11 mouse cellular contexts compared by ENCODE assay signal in genomic region chr13:60299076-60299475, GRCm38 (mm10).
A peak's percentile ranks its signal among the peaks of the same experiment; 100 is the strongest.
DNase-seq lines count a peak whose midpoint lies in the region; ATAC-seq lines count a peak whose summit lies in the region.
"Had no signal": no experiment of that assay in that cellular context is flagged by ENCODE, and none has a peak within 500 bp of the region (broad histone marks: within the 10 kb centered on the region; RNA-seq: fewer than 3 reads in every experiment).

No protein-coding gene starts in this region.

- no peaks in the 10 kb centered on the region for H3K36me3 ChIP-seq in kidney, embryonic 14.5 days (ENCODE audit: control insufficient read depth, insufficient read depth, low read length)
- H3K36me3 ChIP-seq in embryonic facial prominence, embryonic 13.5 days, result no peaks in the 10 kb centered on the region
- H3K36me3 ChIP-seq in neural tube, embryonic 15.5 days, result no peaks in the 10 kb centered on the region
- H3K36me3 ChIP-seq: liver, embryonic 13.5 days had no signal

- no peak for ATAC-seq in kidney, embryonic 14.5 days (ENCODE audit: low FRiP score, low TSS enrichment)
- ATAC-seq in embryonic facial prominence, embryonic 13.5 days (ENCODE audit: insufficient number of reproducible peaks, insufficient read depth, low FRiP score, low TSS enrichment, low read depth), result no peak
- no peak for ATAC-seq in neural tube, embryonic 15.5 days (ENCODE audit: low FRiP score)
- ATAC-seq in megakaryocyte, adult 5-6 weeks (ENCODE audit: poor library complexity, severe bottlenecking), result no peak
- ATAC-seq: forebrain, postnatal 0 days had no signal

- no peaks in the 10 kb centered on the region for H3K27me3 ChIP-seq in kidney, embryonic 14.5 days (ENCODE audit: control insufficient read depth, insufficient read depth, low read length)
- H3K27me3 ChIP-seq in embryonic facial prominence, embryonic 13.5 days, result no peaks in the 10 kb centered on the region
- no peaks in the 10 kb centered on the region for H3K27me3 ChIP-seq in neural tube, embryonic 15.5 days (replicated peaks)
- H3K27me3 ChIP-seq: liver, embryonic 13.5 days had no signal

- peak overlapping the region; percentile 10; the same call in 1 of the 2 replicates for H3K27ac ChIP-seq in kidney, embryonic 14.5 days (ENCODE audit: low read depth, low read length)
- H3K27ac ChIP-seq in embryonic facial prominence, embryonic 13.5 days, result peak overlapping the region; percentile 55
- H3K27ac ChIP-seq in neural tube, embryonic 15.5 days (replicated peaks), result no peak overlapping the region
- H3K27ac ChIP-seq: liver, embryonic 13.5 days had no signal

- no peaks in the 10 kb centered on the region for H3K9me3 ChIP-seq in kidney, embryonic 14.5 days (ENCODE audit: control insufficient read depth, low read length)
- no peaks in the 10 kb centered on the region for H3K9me3 ChIP-seq in embryonic facial prominence, embryonic 13.5 days
- no peaks in the 10 kb centered on the region for H3K9me3 ChIP-seq in neural tube, embryonic 15.5 days (replicated peaks)
- H3K9me3 ChIP-seq: liver, embryonic 13.5 days had no signal

- 51% methylated on average over 5 of the region's 5 CpGs for WGBS in kidney, embryonic 14.5 days
- WGBS in embryonic facial prominence, embryonic 13.5 days, result 26% methylated on average over 5 of the region's 5 CpGs
- WGBS in neural tube, embryonic 15.5 days, result 50% methylated on average over 5 of the region's 5 CpGs

- H3K4me1 ChIP-seq in kidney, embryonic 14.5 days (ENCODE audit: control insufficient read depth, insufficient read depth, low read length), result peaks cover 16% of the 10 kb centered on the region; the same call in 1 of the 2 replicates
- peaks cover 39% of the 10 kb centered on the region for H3K4me1 ChIP-seq in embryonic facial prominence, embryonic 13.5 days
- no peaks in the 10 kb centered on the region; the same call in 1 of the 2 replicates for H3K4me1 ChIP-seq in neural tube, embryonic 15.5 days
- H3K4me1 ChIP-seq: liver, embryonic 13.5 days had no signal

- H3K4me3 ChIP-seq in kidney, embryonic 14.5 days (ENCODE audit: low read length), result no peak overlapping the region
- H3K4me3 ChIP-seq in embryonic facial prominence, embryonic 13.5 days, result no peak overlapping the region
- H3K4me3 ChIP-seq in neural tube, embryonic 15.5 days (replicated peaks), result no peak overlapping the region
- H3K4me3 ChIP-seq: liver, embryonic 13.5 days had no signal

- no peak overlapping the region for H3K9ac ChIP-seq in kidney, embryonic 14.5 days (ENCODE audit: low read depth, low read length)
- no peak overlapping the region for H3K9ac ChIP-seq in embryonic facial prominence, embryonic 13.5 days
- no peak overlapping the region for H3K9ac ChIP-seq in neural tube, embryonic 15.5 days (replicated peaks)
- H3K9ac ChIP-seq: forebrain, postnatal 0 days; liver, embryonic 13.5 days had no signal

- no peak for DNase-seq in kidney, postnatal 36 days
- peak; percentile 35 for DNase-seq in 3T3-L1 (ENCODE audit: low read depth, low spot score)
- DNase-seq in NIH3T3 (ENCODE audit: low read depth), result peak; percentile 49
- DNase-seq: cerebellum, adult 2 months; forebrain, postnatal 0 days; liver, embryonic 13.5 days; thymus, postnatal 4 days had no signal

- no peak overlapping the region for H3K4me2 ChIP-seq in kidney, embryonic 14.5 days (replicated peaks; ENCODE audit: low read depth, low read length)
- no peak overlapping the region for H3K4me2 ChIP-seq in embryonic facial prominence, embryonic 13.5 days
- H3K4me2 ChIP-seq in neural tube, embryonic 15.5 days, result no peak overlapping the region
- H3K4me2 ChIP-seq: liver, embryonic 13.5 days had no signal

Comparison
In these comparisons a context has a peak if more than half of its experiments do, and no peak if none do; other contexts are left out.
1. DNase-seq: peak in 3T3-L1 (single experiment) and NIH3T3 (single experiment); none in kidney, postnatal 36 days (0 of 2).